Mouse (Mus musculus) embryo, embryonic 10.5 days (tissue): ENCODE data around the gene Arhgap31.
A peak's percentile ranks its signal among the peaks of the same experiment; 100 is the strongest.

Experiments used
- DNase-seq: peaks from one replicate; pipeline ENCODE4 v3.0.0-alpha.2; 2015; ENCODE audit warnings: low spot score

Arhgap31 gene

GRCm38 (mm10) chr16:38712581-38713403 lies at the start of gene Arhgap31:
Arhgap31 (minus strand) TSS chr16:38713274.
- peak; percentile 80 for DNase-seq

GRCm38 (mm10) chr16:38762401-38762800 lies 49.3 kb upstream of the Arhgap31 start:
- no peak for DNase-seq

GRCm38 (mm10) chr16:38761972-38762371 lies 48.9 kb upstream of the Arhgap31 start:
- DNase-seq, result no peak

GRCm38 (mm10) chr16:38760834-38761375 lies 47.8 kb upstream of the Arhgap31 start:
- no peak for DNase-seq

- DNase-seq, result no peak
Observed at GRCm38 (mm10) chr16:38760239-38760638, 47.2 kb upstream of the Arhgap31 start.

GRCm38 (mm10) chr16:38758104-38758861 lies 45.2 kb upstream of the Arhgap31 start:
- DNase-seq, result no peak

- no peak for DNase-seq
Observed at GRCm38 (mm10) chr16:38757626-38758025, 44.6 kb upstream of the Arhgap31 start.

- DNase-seq, result no peak
Observed at GRCm38 (mm10) chr16:38756572-38756971, 43.5 kb upstream of the Arhgap31 start.

GRCm38 (mm10) chr16:38756177-38756503 lies 43.1 kb upstream of the Arhgap31 start:
- peak; percentile 22 for DNase-seq

GRCm38 (mm10) chr16:38755452-38756176 lies 42.5 kb upstream of the Arhgap31 start:
- DNase-seq, result peak; percentile 10

GRCm38 (mm10) chr16:38753631-38754030 lies 40.6 kb upstream of the Arhgap31 start:
- peak; percentile 63 for DNase-seq

GRCm38 (mm10) chr16:38750803-38751202 lies 37.7 kb upstream of the Arhgap31 start:
- DNase-seq, result no peak

- no peak for DNase-seq
Observed at GRCm38 (mm10) chr16:38743941-38744673, 31.0 kb upstream of the Arhgap31 start.

- peak; percentile 59 for DNase-seq
Observed at GRCm38 (mm10) chr16:38742659-38743131, 29.6 kb upstream of the Arhgap31 start.

- peak; percentile 81 for DNase-seq
Observed at GRCm38 (mm10) chr16:38742113-38742658, 29.1 kb upstream of the Arhgap31 start, which contains the start of gene B4galt4. B4galt4 (plus strand) TSS chr16:38742264.

GRCm38 (mm10) chr16:38741204-38741903 lies 28.3 kb upstream of the Arhgap31 start:
- DNase-seq, result no peak

GRCm38 (mm10) chr16:38730921-38731320 lies 17.8 kb upstream of the Arhgap31 start:
- no peak for DNase-seq

GRCm38 (mm10) chr16:38729610-38730288 lies 16.7 kb upstream of the Arhgap31 start:
- peak; percentile 76 for DNase-seq

- no peak for DNase-seq
Observed at GRCm38 (mm10) chr16:38729139-38729538, 16.1 kb upstream of the Arhgap31 start.
